Mouse (Mus musculus): ENCODE measurements around the gene Atxn1. TPM values are rescaled to one million over a fixed set of nuclear protein-coding genes. Genes with fewer than 3 reads are reported as not detected.
A peak's percentile ranks its signal among the peaks of the same experiment; 100 is the strongest.

The Atxn1 gene
- total and polyA plus RNA-seq, 3 experiments: 8.0 to 13.1 (median 9.7) TPM

DNA sequence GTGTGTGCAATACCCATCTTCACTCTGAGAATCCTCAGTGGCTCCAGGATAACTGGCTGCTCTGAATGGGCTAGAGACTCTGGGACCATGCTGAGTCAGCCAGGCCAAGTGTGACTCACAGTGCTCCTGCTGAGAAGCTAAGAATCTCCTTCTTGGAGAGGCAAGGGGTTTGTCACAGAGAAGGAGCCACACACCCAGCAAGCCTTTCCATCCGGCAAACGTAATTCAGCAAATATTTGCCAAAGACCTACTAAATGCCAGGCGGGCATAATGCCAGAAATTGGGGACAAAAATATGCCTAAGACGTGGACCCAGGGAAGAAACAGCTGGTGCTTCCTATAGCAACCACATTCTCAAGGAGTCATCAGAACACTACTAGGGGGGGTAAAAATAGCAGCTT is 137.2 kb downstream of the Atxn1 start:
- in situ Hi-C loops (cut with MboI; ENCODE audit: low pct_ligation_motif_present, low pct_unique_long_range_greater_than_20kb, low sequenced_read_pairs): no loop called here
- DNase-seq (ENCODE audit: extremely low read depth): peak; percentile 47
- Histone ChIP-seq H3K4me3 (replicated peaks in 1 of 3; ENCODE audit: low read depth in 2 of 3, low read length in 2 of 3, poor library complexity in 1 of 3) (no peak overlapping the region), H3K9me3 (replicated peaks; ENCODE audit: low read length) (peaks cover 8% of the 10 kb centered on the region), H3K27ac (ENCODE audit: insufficient read depth, low read depth) (peak overlapping the region; percentile 60), H3K9ac (ENCODE audit: insufficient read depth, low read depth) (no peak overlapping the region), H3K4me1 (ENCODE audit: control insufficient read depth in 1 of 2, insufficient read depth in 2 of 2) (peaks cover 35 to 58% of the 10 kb centered on the region in 2 experiments), H3K79me2 (replicated peaks; ENCODE audit: control insufficient read depth, extremely low read depth, insufficient read depth, poor library complexity, severe bottlenecking) (peaks cover 27% of the 10 kb centered on the region), H3K27me3 (replicated peaks) (no peaks in the 10 kb centered on the region), H3K36me3 (replicated peaks in 1 of 2; ENCODE audit: control insufficient read depth in 1 of 2, insufficient read depth in 1 of 2, low read length in 1 of 2) (peaks cover 24 to 64% of the 10 kb centered on the region in 2 experiments), H3K4me2 (ENCODE audit: insufficient read depth, low read depth, poor library complexity, severe bottlenecking) (peak overlapping the region; percentile 42)
- dilution Hi-C loops (cut with MboI; ENCODE audit: extremely low pct_ligation_motif_present, extremely low pct_unique_long_range_greater_than_20kb, low sequenced_read_pairs): no loop called here
- TF ChIP-seq MYC (IDR thresholded peaks at IDR 0.05; ENCODE audit: low read depth, low read length) (no peak), SMC3 (IDR thresholded peaks at IDR 0.05; ENCODE audit: low read depth, low read length) (no peak), ZNF384 (IDR thresholded peaks at IDR 0.05; ENCODE audit: low read depth, low read length) (no peak), MAFK (IDR thresholded peaks at IDR 0.05; ENCODE audit: insufficient replicate concordance, low read length) (peak; percentile 78; the same call in 1 of the 2 replicates)

DNA sequence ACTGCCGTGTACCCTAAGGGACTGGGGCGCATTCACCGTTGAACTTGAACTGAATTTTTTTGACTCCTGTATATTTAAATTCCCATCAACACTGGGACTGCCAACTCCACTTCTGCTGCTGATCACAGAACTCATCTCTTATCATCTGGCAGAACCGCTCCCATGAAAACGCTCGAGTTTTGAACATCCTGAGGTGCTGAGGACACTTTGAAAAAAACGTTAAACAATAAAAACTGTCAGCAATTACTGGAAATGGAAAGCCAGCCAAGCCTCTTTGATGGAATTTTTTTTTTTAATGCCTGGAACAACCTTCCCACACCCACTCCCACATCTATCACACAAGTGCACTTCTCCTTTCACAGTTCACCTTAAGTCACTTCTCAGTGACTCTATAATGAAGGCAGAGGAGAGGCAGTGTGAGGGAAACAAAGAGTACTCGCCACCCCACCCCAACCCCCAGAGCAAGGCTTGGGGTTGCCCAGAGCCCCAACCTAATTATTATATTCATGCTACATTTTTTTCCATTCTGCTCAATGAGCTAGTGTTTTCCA is 137.7 kb downstream of the Atxn1 start:
- Histone ChIP-seq H3K4me3 (replicated peaks in 1 of 3; ENCODE audit: low read depth in 2 of 3, low read length in 2 of 3, poor library complexity in 1 of 3) (no peak overlapping the region), H3K9me3 (replicated peaks; ENCODE audit: low read length) (peaks cover 9% of the 10 kb centered on the region), H3K36me3 (replicated peaks in 1 of 2; ENCODE audit: control insufficient read depth in 1 of 2, insufficient read depth in 1 of 2, low read length in 1 of 2) (peaks cover 24 to 63% of the 10 kb centered on the region in 2 experiments), H3K27me3 (replicated peaks) (no peaks in the 10 kb centered on the region), H3K4me2 (ENCODE audit: insufficient read depth, low read depth, poor library complexity, severe bottlenecking) (peak overlapping the region; percentile 42; the same call in 1 of the 2 replicates), H3K79me2 (replicated peaks; ENCODE audit: control insufficient read depth, extremely low read depth, insufficient read depth, poor library complexity, severe bottlenecking) (peaks cover 28% of the 10 kb centered on the region), H3K27ac (ENCODE audit: insufficient read depth, low read depth) (peak overlapping the region; percentile 60), H3K4me1 (ENCODE audit: control insufficient read depth in 1 of 2, insufficient read depth in 2 of 2) (peaks cover 30 to 53% of the 10 kb centered on the region in 2 experiments), H3K9ac (ENCODE audit: insufficient read depth, low read depth) (no peak overlapping the region)
- in situ Hi-C loops (cut with MboI; ENCODE audit: low pct_ligation_motif_present, low pct_unique_long_range_greater_than_20kb, low sequenced_read_pairs) (no loop called here), dilution Hi-C loops (cut with MboI; ENCODE audit: extremely low pct_ligation_motif_present, extremely low pct_unique_long_range_greater_than_20kb, low sequenced_read_pairs) (no loop called here)
- TF ChIP-seq USF1 (IDR thresholded peaks at IDR 0.05; ENCODE audit: low read depth, low read length) (no peak), JUN (IDR thresholded peaks at IDR 0.05; ENCODE audit: insufficient read depth, low read depth, low read length) (peak; percentile 30; the same call in 1 of the 2 replicates), ETS1 (conservative IDR thresholded peaks at IDR 0.05; ENCODE audit: low read depth, low read length) (no peak), NELFE (IDR thresholded peaks at IDR 0.05; ENCODE audit: low read depth, low read length) (no peak), SMC3 (IDR thresholded peaks at IDR 0.05; ENCODE audit: low read depth, low read length) (no peak), IRF4 (IDR thresholded peaks at IDR 0.05; ENCODE audit: low read depth, low read length) (no peak), GABPA (IDR thresholded peaks at IDR 0.05; ENCODE audit: insufficient replicate concordance, low read depth, low read length) (no peak), EP300 (IDR thresholded peaks at IDR 0.05; ENCODE audit: low read length) (no peak), ZNF384 (IDR thresholded peaks at IDR 0.05; ENCODE audit: low read depth, low read length) (peak; percentile 39; the same call in 1 of the 2 replicates), MAZ (IDR thresholded peaks at IDR 0.05; ENCODE audit: low read depth, low read length) (no peak), TBP (conservative IDR thresholded peaks at IDR 0.05; ENCODE audit: low read depth, low read length) (no peak), NRF1 (IDR thresholded peaks at IDR 0.05; ENCODE audit: low read depth, low read length) (no peak), TCF12 (IDR thresholded peaks at IDR 0.05; ENCODE audit: low read depth, low read length) (no peak), MAX (IDR thresholded peaks at IDR 0.05; ENCODE audit: low read length) (no peak), BHLHE40 (IDR thresholded peaks at IDR 0.05; ENCODE audit: low read depth, low read length) (no peak), UBTF (IDR thresholded peaks at IDR 0.05; ENCODE audit: low read depth, low read length) (no peak)
- no peak for DNase-seq (ENCODE audit: extremely low read depth)
